Mouse (Mus musculus) embryonic facial prominence, embryonic 14.5 days (tissue): ENCODE results near the gene Man2a2. TPM values are rescaled to one million over a fixed set of nuclear protein-coding genes. Genes with fewer than 3 reads are reported as not detected.

ENCODE experiments used
- ATAC-seq: fragments of 200-750 bp; cut with Nextera tagmentation; 2 replicates; pipeline ENCODE4 v1.8.0; 2017; ENCODE audit warnings: low read depth, moderate number of reproducible peaks, moderate TSS enrichment
- DNase-seq: peaks from one replicate; pipeline ENCODE4 v3.0.0-alpha.2; 2015; ENCODE audit warnings: low spot score
- H3K27ac ChIP-seq: fragments of 300-500 bp; sonication (generic); replicated peaks from 2 replicates; pipeline ENCODE4 v1.5.1; 2014; ENCODE audit warnings: low read depth, mild to moderate bottlenecking, low read length, moderate library complexity
- H3K27me3 ChIP-seq: fragments of 300-500 bp; sonication (generic); replicated peaks from 2 replicates; pipeline ENCODE4 v1.6.1; 2014; ENCODE audit warnings: low read length; ENCODE audit not compliant: control insufficient read depth, insufficient read depth
- H3K36me3 ChIP-seq: fragments of 300-500 bp; sonication (generic); 2 replicates; pipeline ENCODE4 v1.6.1; 2014; ENCODE audit warnings: low read length, mixed read lengths; ENCODE audit not compliant: control insufficient read depth, insufficient read depth
- H3K4me1 ChIP-seq: fragments of 300-500 bp; sonication (generic); 2 replicates; pipeline ENCODE4 v1.6.1; 2014; ENCODE audit warnings: antibody characterized with exemption, low read length; ENCODE audit not compliant: control insufficient read depth, insufficient read depth
- H3K4me2 ChIP-seq: fragments of 300-500 bp; sonication (generic); 2 replicates; pipeline ENCODE4 v1.6.1; 2014; ENCODE audit warnings: low read depth, mild to moderate bottlenecking, low read length, moderate library complexity, mixed read lengths
- H3K4me3 ChIP-seq: fragments of 300-500 bp; sonication (generic); 2 replicates; pipeline ENCODE4 v1.5.1; 2014; ENCODE audit warnings: low read depth, mild to moderate bottlenecking, low read length
- H3K9ac ChIP-seq: fragments of 300-500 bp; sonication (generic); 2 replicates; pipeline ENCODE4 v1.6.1; 2014; ENCODE audit warnings: low read depth, mild to moderate bottlenecking, low read length, moderate library complexity, mixed read lengths
- H3K9me3 ChIP-seq: fragments of 300-500 bp; sonication (generic); 2 replicates; pipeline ENCODE4 v1.6.1; 2016; ENCODE audit warnings: low read length; ENCODE audit not compliant: control insufficient read depth
- WGBS: fragments of 180-500 bp; shearing (Covaris S2); extraction: QIAGEN DNeasy Blood & Tissue Kit; methylation state at CpG from one replicate; pipeline ENCODE4 v1.1.7; 2014; 5-methylcytosine and 5-hydroxymethylcytosine counted together
- polyA plus RNA-seq: library from polyadenylated mRNA; unstranded; fragments of >200 nt; fragmentation: Nextera tagmentation; extraction: Ambion mirVana; gene quantifications from 2 replicates; pipeline ENCODE4 v1.2.1, GENCODE M21; 2014

The Man2a2 gene
- polyA plus RNA-seq, 1 experiment from 2014 or later = 15.7 TPM

DNA sequence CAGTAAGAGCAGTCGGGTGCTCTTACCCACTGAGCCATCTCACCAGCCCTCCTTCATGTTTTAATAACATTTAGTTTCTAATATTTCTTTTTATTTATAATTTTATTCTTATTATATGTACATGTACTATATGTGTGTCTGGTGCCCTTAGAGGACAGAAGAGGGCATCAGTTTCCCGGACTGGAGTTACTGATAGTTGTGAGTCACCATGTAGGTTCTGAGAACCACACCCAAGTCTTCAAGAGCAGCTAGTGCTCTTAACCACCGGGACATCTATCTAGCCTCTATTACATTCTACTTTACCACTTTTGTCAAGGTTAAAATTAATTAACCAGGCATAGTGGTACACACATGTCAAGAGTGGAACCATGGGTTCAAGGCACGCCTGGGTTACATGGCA, 23.4 kb upstream of the Man2a2 start:
- H3K27me3 ChIP-seq = no peaks in the 10 kb centered on the region
- DNase-seq (no peak), ATAC-seq (no peak)
- no peak overlapping the region for H3K4me2 ChIP-seq
- WGBS = 82% methylated on average over 4 of the region's 4 CpGs
- H3K27ac ChIP-seq = no peak overlapping the region
- peaks cover 74% of the 10 kb centered on the region for H3K36me3 ChIP-seq
- no peaks in the 10 kb centered on the region for H3K9me3 ChIP-seq
- no peaks in the 10 kb centered on the region for H3K4me1 ChIP-seq
- no peak overlapping the region for H3K9ac ChIP-seq
- H3K4me3 ChIP-seq = no peak overlapping the region

- DNase-seq = no peak
- 94% methylated on average over 13 of the region's 15 CpGs for WGBS
- Histone ChIP-seq H3K9me3 (no peaks in the 10 kb centered on the region), H3K36me3 (peaks cover 70% of the 10 kb centered on the region), H3K4me2 (no peak overlapping the region), H3K27ac (no peak overlapping the region), H3K4me1 (peaks cover 4% of the 10 kb centered on the region; the same call in 1 of the 2 replicates), H3K9ac (no peak overlapping the region), H3K27me3 (no peaks in the 10 kb centered on the region), H3K4me3 (no peak overlapping the region)
- no peak for ATAC-seq
Observed at GRCm38 (mm10) chr7:80392119-80392518, 20.9 kb upstream of the Man2a2 start.

GRCm38 (mm10) chr7:80387633-80388543, 16.7 kb upstream of the Man2a2 start, which contains the start of gene Fes:
TSS of gene Fes (minus strand) at chr7:80387946.
- H3K9me3 ChIP-seq = no peaks in the 10 kb centered on the region
- DNase-seq = peak; percentile 58
- H3K4me3 ChIP-seq = peak within 1 kb of the TSS; percentile 33
- peaks cover 4% of the 10 kb centered on the region for H3K4me1 ChIP-seq
- WGBS = 5% methylated on average over 32 of the region's 33 CpGs
- ATAC-seq = peak; percentile 24; the same call in 1 of the 2 replicates
- peak within 1 kb of the TSS; percentile 54 for H3K4me2 ChIP-seq
- H3K27ac ChIP-seq = peak within 1 kb of the TSS; percentile 65
- peaks cover 34% of the 10 kb centered on the region for H3K36me3 ChIP-seq
- peak within 1 kb of the TSS; percentile 45 for H3K9ac ChIP-seq
- no peaks in the 10 kb centered on the region for H3K27me3 ChIP-seq

GRCm38 (mm10) chr7:80387033-80387632, 16.0 kb upstream of the Man2a2 start:
- peak overlapping the region; percentile 65 for H3K27ac ChIP-seq
- no peak; the same call in 1 of the 2 replicates for ATAC-seq

GRCm38 (mm10) chr7:80386235-80386930, 15.2 kb upstream of the Man2a2 start:
- Histone ChIP-seq H3K4me3 (peak overlapping the region; percentile 33), H3K4me2 (peak overlapping the region; percentile 54), H3K9me3 (no peaks in the 10 kb centered on the region), H3K4me1 (peaks cover 4% of the 10 kb centered on the region), H3K9ac (peak overlapping the region; percentile 45; the same call in 1 of the 2 replicates), H3K36me3 (peaks cover 27% of the 10 kb centered on the region), H3K27ac (peak overlapping the region; percentile 65; the same call in 1 of the 2 replicates), H3K27me3 (no peaks in the 10 kb centered on the region)
- ATAC-seq (peak; percentile 80), DNase-seq (peak; percentile 92)
- WGBS = 37% methylated on average over 18 of the region's 18 CpGs

More at GRCm38 (mm10) chr7:80387033-80387632, 16.0 kb upstream of the Man2a2 start:
- Histone ChIP-seq H3K4me3 (peak overlapping the region; percentile 33), H3K4me1 (peaks cover 4% of the 10 kb centered on the region), H3K9me3 (no peaks in the 10 kb centered on the region), H3K36me3 (peaks cover 33% of the 10 kb centered on the region), H3K9ac (peak overlapping the region; percentile 45), H3K4me2 (peak overlapping the region; percentile 54), H3K27me3 (no peaks in the 10 kb centered on the region)
- WGBS = 33% methylated on average over 17 of the region's 17 CpGs
- no peak for DNase-seq

DNA sequence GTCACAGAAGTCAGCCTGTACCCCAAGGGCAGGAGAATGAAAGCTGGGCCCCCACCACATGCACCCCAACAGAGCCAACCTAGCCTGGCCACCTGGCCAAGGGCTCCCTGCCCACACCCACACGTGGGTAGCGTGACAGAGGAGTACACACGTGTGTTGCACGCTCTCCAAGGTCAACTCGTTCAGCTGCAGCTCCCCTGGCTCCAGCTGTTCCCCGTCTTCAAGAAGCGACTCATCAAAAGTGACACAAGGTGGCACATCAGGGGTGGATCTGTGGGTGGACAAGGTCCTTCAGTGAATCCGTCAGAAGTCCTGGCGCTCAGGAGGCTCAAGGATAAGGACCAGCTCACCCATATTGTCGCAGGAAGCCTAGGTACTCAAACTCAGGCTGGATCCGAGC, 11.7 kb upstream of the Man2a2 start:
- Histone ChIP-seq H3K9ac (no peak overlapping the region), H3K9me3 (no peaks in the 10 kb centered on the region), H3K36me3 (0 out of 2 replicates have a peak, but pooled peaks cover 25% of the 10 kb centered on the region), H3K4me3 (no peak overlapping the region), H3K4me1 (peaks cover 4% of the 10 kb centered on the region), H3K27me3 (no peaks in the 10 kb centered on the region), H3K4me2 (no peak overlapping the region), H3K27ac (no peak overlapping the region)
- DNase-seq (no peak), ATAC-seq (no peak)
- 68% methylated on average over 11 of the region's 11 CpGs for WGBS

- H3K4me3 ChIP-seq = no peak overlapping the region
- no peak for ATAC-seq
- 68% methylated on average over 13 of the region's 13 CpGs for WGBS
- H3K36me3 ChIP-seq = 0 out of 2 replicates have a peak, but pooled peaks cover 25% of the 10 kb centered on the region
- no peaks in the 10 kb centered on the region for H3K9me3 ChIP-seq
- no peak overlapping the region for H3K4me2 ChIP-seq
- no peak overlapping the region for H3K27ac ChIP-seq
- H3K9ac ChIP-seq = no peak overlapping the region
- no peaks in the 10 kb centered on the region for H3K4me1 ChIP-seq
- DNase-seq = peak; percentile 12
- H3K27me3 ChIP-seq = no peaks in the 10 kb centered on the region
Observed at GRCm38 (mm10) chr7:80379531-80379930, 8.4 kb upstream of the Man2a2 start.

GRCm38 (mm10) chr7:80377471-80377870, 6.3 kb upstream of the Man2a2 start:
- DNase-seq (peak; percentile 17), ATAC-seq (no peak)
- Histone ChIP-seq H3K9ac (no peak overlapping the region), H3K36me3 (0 out of 2 replicates have a peak, but pooled peaks cover 22% of the 10 kb centered on the region), H3K9me3 (no peaks in the 10 kb centered on the region), H3K4me1 (no peaks in the 10 kb centered on the region), H3K27ac (no peak overlapping the region), H3K4me3 (no peak overlapping the region), H3K27me3 (no peaks in the 10 kb centered on the region), H3K4me2 (no peak overlapping the region)
- WGBS = 33% methylated on average over 6 of the region's 6 CpGs
